8 mouse cellular contexts compared by ENCODE assay signal in the genomic region with DNA sequence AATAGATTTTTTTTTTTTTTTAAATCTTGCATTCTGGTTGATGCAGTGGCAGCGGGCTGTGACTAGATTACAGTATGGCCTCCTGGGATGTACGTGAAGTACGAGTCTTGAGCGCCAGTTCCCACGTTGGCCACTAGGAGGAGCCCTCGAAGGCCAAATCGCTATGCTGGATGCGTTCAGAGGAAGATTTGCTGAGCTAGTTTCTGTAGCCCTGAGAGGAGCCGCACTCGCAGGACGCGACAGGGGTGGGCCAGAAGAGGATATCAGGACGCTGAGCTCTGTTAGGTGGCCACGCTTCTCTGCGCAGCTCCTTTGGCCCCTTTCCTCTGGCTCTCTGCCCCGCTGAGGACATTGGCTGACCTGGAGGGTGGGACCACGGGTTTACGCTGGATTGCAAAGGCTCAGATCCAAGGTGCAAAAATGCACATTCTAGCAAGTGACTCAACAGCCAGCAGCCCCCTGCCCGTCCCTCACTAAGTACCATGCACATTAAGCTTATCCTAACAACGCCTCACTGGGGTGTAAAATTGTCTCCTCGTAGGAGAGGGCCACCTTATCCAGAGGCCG. TPM values are rescaled to one million over a fixed set of nuclear protein-coding genes. Genes with fewer than 3 reads are reported as not detected.
A peak's percentile ranks its signal among the peaks of the same experiment; 100 is the strongest.
DNase-seq lines count a peak whose midpoint lies in the region; ATAC-seq and TF ChIP-seq lines count a peak whose summit lies in the region.

No protein-coding gene starts in this region.

- intact Hi-C loops in heart, postnatal 36 days (cut with DNase I), result loop anchor here (1.0 to 10.0 kb wide), 3 partner anchors 65 to 290 kb away; partner anchors contain the start of gene Ccn5

- TF ChIP-seq CTCF in G1E (IDR thresholded peaks at IDR 0.05; ENCODE audit: low read depth, low read length), result peak; percentile 91
- peak; percentile 97 for TF ChIP-seq CTCF in layer of hippocampus, adult 2 months (conservative IDR thresholded peaks at IDR 0.05)
- peak; percentile 99 for TF ChIP-seq CTCF in lung, adult 2 months (IDR thresholded peaks at IDR 0.05; ENCODE audit: insufficient read depth, low read length)

- WGBS in forebrain, embryonic 16.5 days, result 9% methylated on average over 22 of the region's 22 CpGs
- 11% methylated on average over 22 of the region's 22 CpGs for WGBS in lung, adult 2 months
- 8% methylated on average over 22 of the region's 22 CpGs for WGBS in neural tube, embryonic 15.5 days

- no peak for TF ChIP-seq POLR2A in lung, adult 2 months (IDR thresholded peaks at IDR 0.05; ENCODE audit: borderline replicate concordance, extremely low read depth, low read depth, low read length)

- 0 out of 2 replicates have a peak, but pooled peaks cover 3% of the 10 kb centered on the region for H3K4me1 ChIP-seq in G1E (ENCODE audit: insufficient read depth, low read depth, low read length)
- H3K4me1 ChIP-seq in forebrain, embryonic 16.5 days (replicated peaks; ENCODE audit: control insufficient read depth, insufficient read depth, low read length), result no peaks in the 10 kb centered on the region; the same call in 1 of the 2 replicates
- H3K4me1 ChIP-seq in lung, adult 2 months (ENCODE audit: control insufficient read depth, insufficient read depth, low read length), result no peaks in the 10 kb centered on the region
- H3K4me1 ChIP-seq in neural tube, embryonic 15.5 days, result peaks cover 5% of the 10 kb centered on the region

- H3K36me3 ChIP-seq in G1E (replicated peaks), result no peaks in the 10 kb centered on the region
- no peaks in the 10 kb centered on the region for H3K36me3 ChIP-seq in forebrain, embryonic 16.5 days (ENCODE audit: control insufficient read depth, insufficient read depth)
- no peaks in the 10 kb centered on the region for H3K36me3 ChIP-seq in neural tube, embryonic 15.5 days

- H3K27ac ChIP-seq in forebrain, embryonic 16.5 days (ENCODE audit: low read length), result no peak overlapping the region
- no peak overlapping the region for H3K27ac ChIP-seq in layer of hippocampus, adult 2 months
- no peak overlapping the region for H3K27ac ChIP-seq in neural tube, embryonic 15.5 days (replicated peaks)

- peak; percentile 46 for DNase-seq in G1E (ENCODE audit: low spot score)
- DNase-seq in cerebellum, adult 11-12 months, result peak; percentile 75
- DNase-seq in heart, postnatal 36 days, result peak; percentile 88 to 96
- DNase-seq in layer of hippocampus, adult 2 months (ENCODE audit: low spot score in 2 of 2), result peak; percentile 83 to 92
- peak; percentile 82 for DNase-seq in lung, adult 2 months
- DNase-seq in testis, postnatal 10 days (ENCODE audit: low spot score), result peak; percentile 95

- no peak overlapping the region for H3K4me3 ChIP-seq in G1E (ENCODE audit: low read depth, low read length)
- H3K4me3 ChIP-seq in forebrain, embryonic 16.5 days (replicated peaks; ENCODE audit: low read length), result peak overlapping the region; percentile 33
- peak overlapping the region; percentile 46 for H3K4me3 ChIP-seq in layer of hippocampus, adult 2 months
- peak overlapping the region; percentile 35 for H3K4me3 ChIP-seq in lung, adult 2 months (replicated peaks; ENCODE audit: extremely low read depth, low read depth, low read length)
- H3K4me3 ChIP-seq in neural tube, embryonic 15.5 days (replicated peaks), result peak overlapping the region; percentile 34

- no peak; the same call in 1 of the 2 replicates for ATAC-seq in G1E (ENCODE audit: extremely low read depth, insufficient number of reproducible peaks, low FRiP score, poor library complexity, severe bottlenecking)
- ATAC-seq in forebrain, embryonic 16.5 days, result peak; percentile 83
- peak; percentile 85 for ATAC-seq in neural tube, embryonic 15.5 days (ENCODE audit: low FRiP score)

- no peaks in the 10 kb centered on the region for H3K9me3 ChIP-seq in G1E (replicated peaks)
- H3K9me3 ChIP-seq in forebrain, embryonic 16.5 days (ENCODE audit: control insufficient read depth, low read length), result no peaks in the 10 kb centered on the region
- H3K9me3 ChIP-seq in neural tube, embryonic 15.5 days (replicated peaks), result no peaks in the 10 kb centered on the region

- peaks cover 13% of the 10 kb centered on the region for H3K27me3 ChIP-seq in G1E (ENCODE audit: insufficient read depth, low read length)
- no peaks in the 10 kb centered on the region for H3K27me3 ChIP-seq in forebrain, embryonic 16.5 days (replicated peaks; ENCODE audit: control insufficient read depth, insufficient read depth, low read length)
- no peaks in the 10 kb centered on the region for H3K27me3 ChIP-seq in neural tube, embryonic 15.5 days (replicated peaks)

- peak overlapping the region; percentile 56 for H3K9ac ChIP-seq in forebrain, embryonic 16.5 days (replicated peaks; ENCODE audit: low read depth, low read length)
- H3K9ac ChIP-seq in neural tube, embryonic 15.5 days (replicated peaks), result peak overlapping the region; percentile 56

- peak overlapping the region; percentile 66 for H3K4me2 ChIP-seq in forebrain, embryonic 16.5 days (ENCODE audit: low read length)
- peak overlapping the region; percentile 74 for H3K4me2 ChIP-seq in neural tube, embryonic 15.5 days

RNA-seq across cellular contexts. Expression of gene Hnf4a, which starts 28.4 kb away (rescaled TPM):
- total RNA-seq in G1E (2014; fragmentation: Nextera tagmentation), result 0.19 and 0.38 TPM in 2 replicates
- total RNA-seq in G1E (2017), result 0.05 and 0.17 TPM in 2 replicates
- 0.17 and 0.26 TPM in 2 replicates for polyA plus RNA-seq in G1E (2012)
- 0.08 TPM in 1 of 2 replicates, not detected in the other for polyA plus RNA-seq in forebrain, embryonic 16.5 days (2015; fragmentation: Nextera tagmentation; extraction: Ambion mirVana)
- total RNA-seq in heart, postnatal 36 days (2021), result not detected
- total RNA-seq in layer of hippocampus, adult 2 months (2021), result not detected
- polyA plus RNA-seq in lung, adult 2 months (2012; rRNA removed), result 0.67 and 2.3 TPM in 2 replicates
- 0.04 and 5.2 TPM in 2 replicates for polyA plus RNA-seq in neural tube, embryonic 15.5 days (2015; fragmentation: Nextera tagmentation; extraction: Ambion mirVana)

RNA-seq across cellular contexts. Expression of gene R3hdml, which starts 42.9 kb away (rescaled TPM):
- not detected in 2 replicates for total RNA-seq in G1E (2014; fragmentation: Nextera tagmentation)
- not detected in 2 replicates for total RNA-seq in G1E (2017)
- polyA plus RNA-seq in G1E (2012), result not detected in 2 replicates
- polyA plus RNA-seq in forebrain, embryonic 16.5 days (2015; fragmentation: Nextera tagmentation; extraction: Ambion mirVana), result not detected in 2 replicates
- total RNA-seq in heart, postnatal 36 days (2021), result not detected
- not detected for total RNA-seq in layer of hippocampus, adult 2 months (2021)
- not detected in 2 replicates for polyA plus RNA-seq in lung, adult 2 months (2012; rRNA removed)
- polyA plus RNA-seq in neural tube, embryonic 15.5 days (2015; fragmentation: Nextera tagmentation; extraction: Ambion mirVana), result 0.18 TPM in 1 of 2 replicates, not detected in the other
